Mouse (Mus musculus) cortical plate, adult 2 months (tissue): Measurements from ENCODE around the gene Tbc1d22a. TPM values are rescaled to one million over a fixed set of nuclear protein-coding genes. Genes with fewer than 3 reads are reported as not detected.

Experiments
- H3K27ac ChIP-seq: fragments of 200-500 bp; 2 replicates; pipeline ENCODE4 v1.5.1; 2012; ENCODE audit warnings: low read length, control low read depth, inconsistent platforms; ENCODE audit not compliant: insufficient read depth
- H3K4me1 ChIP-seq: fragments of 200-500 bp; 2 replicates; pipeline ENCODE4 v1.6.1; 2011; ENCODE audit warnings: low read length; ENCODE audit not compliant: control insufficient read depth, insufficient read depth
- H3K4me3 ChIP-seq: fragments of 200-500 bp; 2 replicates; pipeline ENCODE4 v1.5.1; 2011; ENCODE audit warnings: mild to moderate bottlenecking, low read length, control low read depth; ENCODE audit not compliant: insufficient read depth
- CTCF ChIP-seq: fragments of 200-500 bp; IDR thresholded peaks from 2 replicates; pipeline ENCODE4 v1.5.1; 2011; ENCODE audit warnings: mild to moderate bottlenecking, control low read depth, low read length; ENCODE audit not compliant: insufficient read depth; ENCODE audit errors: extremely low read depth
- POLR2A ChIP-seq: fragments of 200-500 bp; IDR thresholded peaks from 2 replicates; pipeline ENCODE4 v1.6.1; 2011; ENCODE audit warnings: mild to moderate bottlenecking, low read length, control low read depth; ENCODE audit not compliant: insufficient read depth; ENCODE audit errors: extremely low read depth
- polyA plus RNA-seq: library from polyadenylated mRNA; depleted of rRNA; stranded (reverse); fragments of >200 nt; gene quantifications from 2 replicates; pipeline ENCODE4 v1.2.3, GENCODE M21; 2012

Gene Tbc1d22a
- polyA plus RNA-seq, 1 experiment = 33.9 TPM

DNA sequence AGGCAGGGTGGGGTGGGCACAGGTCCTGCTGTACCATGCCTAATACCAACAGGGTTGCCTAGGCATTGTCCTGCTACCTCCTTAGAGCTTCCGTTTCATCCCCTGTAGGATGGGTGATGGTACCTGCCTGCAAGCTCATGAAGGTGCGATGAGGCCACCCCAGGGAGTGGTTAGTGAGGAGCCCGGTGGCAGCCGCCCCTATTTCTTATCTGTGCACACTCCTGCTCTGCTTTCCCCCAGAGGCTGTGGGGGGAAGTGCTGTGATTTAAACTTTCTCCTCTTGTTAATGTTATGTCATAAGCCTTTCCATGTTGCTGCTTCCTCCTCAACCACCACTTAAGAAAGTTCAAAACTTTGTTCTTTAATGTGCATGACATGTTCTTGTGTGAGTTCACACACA lies 38.4 kb downstream of the Tbc1d22a start:
- Histone ChIP-seq H3K4me3 (no peak overlapping the region), H3K27ac (no peak overlapping the region), H3K4me1 (peaks cover 2% of the 10 kb centered on the region)
- no peak for TF ChIP-seq CTCF
- no peak for TF ChIP-seq POLR2A

DNA sequence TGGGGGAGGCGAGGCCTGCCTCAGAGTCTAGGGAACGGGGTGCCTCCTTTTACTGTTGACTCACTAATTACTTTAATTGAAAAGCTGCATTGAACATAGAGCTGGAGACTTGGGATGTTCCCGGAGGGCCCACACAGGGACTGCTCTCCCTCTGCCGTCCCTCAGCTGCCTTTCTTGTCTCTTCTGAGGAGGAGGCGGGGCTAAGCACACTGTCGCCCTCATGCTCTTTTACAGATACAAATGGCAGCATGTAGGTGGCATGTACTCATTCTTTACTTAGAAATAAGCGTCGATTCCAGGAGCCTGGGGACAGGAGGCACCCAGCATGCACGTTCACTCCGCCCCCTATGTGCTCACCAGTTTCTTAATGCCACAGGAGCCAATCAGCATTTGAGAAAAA lies 39.2 kb downstream of the Tbc1d22a start:
- peaks cover 2% of the 10 kb centered on the region for H3K4me1 ChIP-seq
- TF ChIP-seq CTCF (no peak), POLR2A (no peak)
- no peak overlapping the region for H3K4me3 ChIP-seq
- H3K27ac ChIP-seq = no peak overlapping the region

DNA sequence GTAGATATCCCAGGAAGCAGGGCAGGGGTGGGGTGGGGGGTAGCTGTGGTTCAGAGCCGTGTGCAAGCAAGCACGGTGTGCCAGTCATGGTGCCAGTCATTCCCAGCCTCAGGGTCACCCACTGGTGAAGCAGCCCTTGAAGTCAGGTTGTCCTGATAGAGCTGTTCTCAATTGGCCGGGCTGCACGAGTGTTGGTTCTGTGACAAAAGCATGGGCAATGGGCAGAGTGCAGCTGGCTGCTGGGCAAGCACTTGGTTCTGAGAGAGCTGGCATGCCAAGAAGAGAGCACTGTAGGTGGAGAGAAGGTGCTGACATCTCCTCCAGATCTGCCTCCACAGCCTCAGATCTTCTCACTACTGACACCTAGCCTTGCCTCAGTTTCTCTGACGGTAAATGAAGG lies 41.9 kb downstream of the Tbc1d22a start:
- Histone ChIP-seq H3K4me3 (no peak overlapping the region), H3K27ac (no peak overlapping the region), H3K4me1 (peaks cover 2% of the 10 kb centered on the region)
- no peak for TF ChIP-seq POLR2A
- no peak for TF ChIP-seq CTCF

DNA sequence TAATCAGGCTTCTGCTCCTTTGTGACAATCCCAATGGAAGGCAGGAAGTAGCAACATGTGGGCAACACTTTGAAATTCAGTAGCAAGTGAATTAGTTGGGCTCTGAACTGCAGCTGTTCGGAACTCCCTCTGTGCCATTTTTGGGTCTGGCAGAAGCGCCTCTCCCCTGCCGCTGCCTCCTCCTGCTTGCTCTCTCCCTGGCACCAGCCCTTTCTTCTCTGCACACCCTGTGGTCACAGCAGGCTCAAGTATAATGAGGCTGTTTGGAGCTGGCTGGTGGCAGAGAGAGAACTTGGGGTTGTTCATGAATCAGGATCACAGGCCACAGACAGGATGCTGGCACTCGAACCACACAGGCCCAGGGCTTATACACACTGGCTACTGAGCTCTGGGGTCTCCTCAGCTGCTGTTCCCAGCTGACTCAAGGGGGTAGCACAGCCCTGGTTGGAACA lies 42.5 kb downstream of the Tbc1d22a start:
- peaks cover 2% of the 10 kb centered on the region; the same call in 1 of the 2 replicates for H3K4me1 ChIP-seq
- TF ChIP-seq POLR2A (no peak), CTCF (no peak)
- no peak overlapping the region for H3K4me3 ChIP-seq
- H3K27ac ChIP-seq = no peak overlapping the region

DNA sequence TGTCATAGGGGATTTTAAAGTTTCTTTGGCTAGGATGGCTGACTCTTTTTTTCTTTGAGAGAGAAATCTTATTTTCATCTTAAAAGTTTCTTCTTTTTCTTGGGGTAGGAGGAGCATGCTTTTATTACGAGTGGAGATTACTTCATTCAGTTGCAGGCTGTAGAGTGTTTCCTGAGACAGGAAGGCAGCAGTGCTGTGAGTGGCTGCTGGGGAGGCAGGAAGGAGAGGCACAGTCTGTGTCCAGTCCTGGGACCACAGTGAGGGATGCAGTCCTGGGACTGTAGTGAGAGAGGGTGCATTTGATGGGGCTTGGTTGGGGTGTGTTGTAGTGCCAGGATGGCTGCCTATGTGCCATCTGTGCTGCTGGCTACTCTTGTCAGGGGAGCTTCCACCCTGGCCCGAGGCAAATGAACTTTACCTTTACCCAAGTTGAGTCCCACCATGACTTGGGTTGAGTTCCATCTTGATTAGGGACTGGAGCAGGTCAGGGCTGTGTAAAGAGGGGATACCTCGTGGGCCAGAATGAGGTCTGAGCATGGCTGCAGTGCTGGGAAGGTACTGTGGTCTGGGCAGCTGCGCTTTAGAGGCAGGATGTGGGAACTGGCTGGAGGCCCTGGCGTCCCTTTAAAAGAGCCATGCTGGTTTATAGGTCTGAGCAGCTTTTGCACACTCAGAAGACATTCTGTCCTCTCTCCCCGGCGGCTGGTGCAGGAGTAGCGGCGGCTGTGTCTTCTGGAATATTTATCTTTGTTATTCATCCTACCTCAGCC lies 43.8 kb downstream of the Tbc1d22a start:
- H3K27ac ChIP-seq = no peak overlapping the region
- H3K4me1 ChIP-seq = peaks cover 2% of the 10 kb centered on the region; the same call in 1 of the 2 replicates
- H3K4me3 ChIP-seq = no peak overlapping the region
- TF ChIP-seq POLR2A (no peak), CTCF (no peak)

DNA sequence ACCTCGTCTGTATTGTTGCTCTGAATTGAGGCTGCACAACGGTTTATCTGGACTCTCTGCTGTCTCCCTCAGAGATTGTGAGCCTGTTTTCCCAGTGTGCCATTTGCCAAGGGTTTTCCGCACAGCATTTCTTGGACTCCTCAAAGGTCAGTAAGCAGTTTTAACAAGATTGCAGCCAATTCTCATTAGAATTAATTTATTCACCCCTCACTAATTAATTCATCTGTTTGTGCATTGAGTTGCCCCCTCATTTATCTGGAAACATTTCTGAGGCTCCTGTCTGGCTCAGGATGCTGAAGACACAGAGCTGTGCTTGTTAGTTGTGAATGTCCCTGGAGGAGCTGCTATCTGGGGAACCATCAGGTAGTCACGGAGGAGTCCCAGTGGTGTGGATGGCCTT lies 45.0 kb downstream of the Tbc1d22a start:
- Histone ChIP-seq H3K4me3 (no peak overlapping the region), H3K4me1 (peaks cover 2% of the 10 kb centered on the region; the same call in 1 of the 2 replicates), H3K27ac (no peak overlapping the region)
- no peak for TF ChIP-seq POLR2A

DNA sequence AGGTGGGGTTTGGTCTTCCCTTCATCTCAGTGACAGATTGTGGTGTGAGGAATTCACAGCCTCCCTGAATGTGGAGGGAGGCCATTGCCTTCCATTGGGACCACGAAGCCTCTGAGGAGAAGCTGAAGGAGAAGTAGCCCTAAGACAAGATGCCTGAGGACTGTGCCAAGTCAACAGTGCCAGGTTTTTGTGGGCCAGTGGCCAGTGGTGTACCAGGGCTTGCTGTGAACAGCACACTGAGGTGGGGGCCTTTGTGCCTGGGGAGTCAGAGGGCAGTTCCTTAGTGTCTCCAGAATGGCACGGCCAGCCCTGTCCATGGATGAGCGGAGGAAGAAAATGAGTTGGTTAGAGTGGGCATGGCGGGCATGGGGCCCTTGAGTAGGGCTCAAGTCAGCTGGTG lies 45.9 kb downstream of the Tbc1d22a start:
- Histone ChIP-seq H3K4me3 (no peak overlapping the region), H3K4me1 (peaks cover 2% of the 10 kb centered on the region; the same call in 1 of the 2 replicates), H3K27ac (no peak overlapping the region)
- TF ChIP-seq CTCF (no peak), POLR2A (no peak)

DNA sequence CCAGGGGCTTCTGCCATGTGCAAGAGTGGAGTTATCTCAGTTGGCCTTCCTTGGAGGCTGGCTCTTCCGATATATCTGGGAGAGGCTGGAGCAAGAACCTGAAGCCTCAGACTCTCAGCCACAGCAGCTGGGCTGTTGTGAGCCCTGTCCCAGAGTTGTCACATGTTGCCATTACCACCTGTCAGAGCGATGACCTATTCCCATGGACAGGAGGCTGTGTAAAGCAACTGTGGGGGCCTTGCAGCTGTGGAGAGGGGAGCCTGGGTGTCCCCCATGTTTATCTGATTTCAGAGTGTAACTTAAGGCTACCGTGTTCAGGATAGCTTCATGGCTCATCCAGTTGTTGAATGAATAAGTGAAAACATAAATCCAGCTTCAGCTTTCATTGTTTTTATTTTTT lies 50.1 kb downstream of the Tbc1d22a start:
- Histone ChIP-seq H3K4me3 (no peak overlapping the region), H3K4me1 (no peaks in the 10 kb centered on the region), H3K27ac (no peak overlapping the region)
- no peak for TF ChIP-seq CTCF
- TF ChIP-seq POLR2A = no peak

DNA sequence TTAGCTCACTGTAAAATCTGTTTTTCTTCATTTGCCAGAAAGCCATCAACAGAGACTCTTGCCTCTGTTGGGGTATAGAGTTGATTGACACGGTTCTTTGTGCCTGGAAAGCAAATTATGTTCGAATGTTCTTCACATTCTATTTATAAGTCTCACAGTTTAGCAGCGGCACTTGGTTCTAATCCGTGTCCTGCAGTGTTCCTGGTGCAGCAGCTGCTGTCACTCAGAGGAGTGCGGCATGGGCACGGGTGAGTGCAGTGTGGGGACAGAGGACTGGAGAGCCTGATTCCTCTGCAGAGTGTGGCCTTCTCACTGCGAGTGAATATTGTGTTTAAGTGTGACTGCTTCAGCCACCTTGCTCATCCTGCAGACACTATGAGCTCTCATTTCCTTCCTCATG lies 50.5 kb downstream of the Tbc1d22a start:
- Histone ChIP-seq H3K4me1 (no peaks in the 10 kb centered on the region), H3K27ac (no peak overlapping the region)

DNA sequence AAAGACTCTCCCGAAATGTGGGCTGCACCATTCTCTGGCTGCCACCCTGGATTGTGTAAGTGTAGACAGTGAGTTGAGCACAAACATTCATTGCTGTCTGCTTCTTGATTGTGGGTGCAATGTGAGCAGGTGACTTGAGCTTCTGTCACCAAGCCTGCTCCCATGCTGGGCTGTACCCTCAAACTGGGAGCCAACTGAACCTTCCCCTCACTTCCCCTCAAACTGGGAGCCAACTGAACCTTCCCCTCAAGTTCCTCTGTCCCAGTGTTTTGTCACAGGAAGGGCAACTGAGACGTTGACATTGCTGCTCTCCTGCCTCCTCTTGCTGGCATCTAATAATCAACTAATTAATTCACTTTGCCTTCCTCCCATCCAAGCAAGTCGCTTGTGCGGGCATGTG lies 52.7 kb downstream of the Tbc1d22a start:
- no peak for TF ChIP-seq POLR2A
- TF ChIP-seq CTCF = no peak
- Histone ChIP-seq H3K4me1 (no peaks in the 10 kb centered on the region), H3K4me3 (no peak overlapping the region)

More for the DNA sequence above, 50.5 kb downstream of the Tbc1d22a start:
- no peak overlapping the region for H3K4me3 ChIP-seq
- no peak for TF ChIP-seq CTCF
- no peak for TF ChIP-seq POLR2A

More for the DNA sequence above, 52.7 kb downstream of the Tbc1d22a start:
- no peak overlapping the region for H3K27ac ChIP-seq
